Mouse (Mus musculus) CH12.LX (cell line): ENCODE results near the gene Rad23a. TPM values are rescaled to one million over a fixed set of nuclear protein-coding genes. Genes with fewer than 3 reads are reported as not detected.

Experiments used
- DNase-seq: peaks from one replicate; pipeline ENCODE4 v3.0.0-alpha.2; 2013; ENCODE audit errors: extremely low read depth
- H3K27ac ChIP-seq: 2 replicates; pipeline ENCODE4 v1.5.1; 2012; ENCODE audit warnings: low read depth, mild to moderate bottlenecking, control low read depth, moderate library complexity; ENCODE audit not compliant: insufficient read depth
- H3K27me3 ChIP-seq: replicated peaks from 2 replicates; pipeline ENCODE3; 2012; ENCODE audit warnings: inconsistent platforms
- H3K36me3 ChIP-seq, 2 experiments: replicated peaks in 1 of 2; 2 replicates each; pipeline versions ENCODE3 to v1.6.1; 2012; ENCODE audit warnings: inconsistent platforms in 1 of 2, low read length in 1 of 2, mild to moderate bottlenecking in 1 of 2, mixed read lengths in 1 of 2, moderate library complexity in 1 of 2; ENCODE audit not compliant: control insufficient read depth in 1 of 2, insufficient read depth in 1 of 2
- H3K4me1 ChIP-seq, 2 experiments: 2 replicates each; pipeline ENCODE4 v1.6.1; 2012; ENCODE audit warnings: inconsistent platforms in 1 of 2, moderate library complexity in 1 of 2; ENCODE audit not compliant: insufficient read depth in 2 of 2, control insufficient read depth in 1 of 2
- H3K4me2 ChIP-seq: 2 replicates; pipeline ENCODE4 v1.6.1; 2012; ENCODE audit warnings: low read depth, mild to moderate bottlenecking, control low read depth; ENCODE audit not compliant: poor library complexity, insufficient read depth, severe bottlenecking
- H3K4me3 ChIP-seq, 3 experiments: fragments of 150-350 bp in 1 of 3; sonication (generic) in 1 of 3; replicated peaks in 1 of 3; 2 replicates each; pipeline versions ENCODE3 to v1.5.1; 2011 to 2012; ENCODE audit warnings: low read depth in 2 of 3, low read length in 2 of 3, mild to moderate bottlenecking in 2 of 3, moderate library complexity in 2 of 3, control low read depth in 1 of 3, improper control_type of control experiment in 1 of 3, inconsistent platforms in 1 of 3, mixed read lengths in 1 of 3; ENCODE audit not compliant: poor library complexity in 1 of 3
- H3K79me2 ChIP-seq: replicated peaks from 2 replicates; pipeline ENCODE4 v1.6.1; 2012; ENCODE audit warnings: mild to moderate bottlenecking, moderate library complexity; ENCODE audit not compliant: control insufficient read depth, poor library complexity, insufficient read depth, severe bottlenecking; ENCODE audit errors: extremely low read depth
- H3K9ac ChIP-seq: 2 replicates; pipeline ENCODE4 v1.6.1; 2012; ENCODE audit warnings: low read depth, mild to moderate bottlenecking, control low read depth, moderate library complexity; ENCODE audit not compliant: insufficient read depth
- H3K9me3 ChIP-seq: replicated peaks from 2 replicates; pipeline ENCODE3; 2012; ENCODE audit warnings: low read length, inconsistent platforms, mixed read lengths
- CHD1 ChIP-seq: IDR thresholded peaks from 2 replicates; pipeline ENCODE4 v1.6.1; 2012; ENCODE audit warnings: low read depth, low read length, improper control_type of control experiment, inconsistent platforms
- CHD2 ChIP-seq: IDR thresholded peaks from 2 replicates; pipeline ENCODE4 v1.6.1; 2011; ENCODE audit warnings: low read length, improper control_type of control experiment
- CTCF ChIP-seq, 2 experiments: IDR thresholded peaks in 1 of 2; conservative IDR thresholded peaks in 1 of 2; 2 replicates each; pipeline ENCODE4 v1.5.1; 2011 to 2012; ENCODE audit warnings: low read depth in 2 of 2, low read length in 2 of 2, improper control_type of control experiment in 1 of 2, inconsistent platforms in 1 of 2, mild to moderate bottlenecking in 1 of 2, moderate library complexity in 1 of 2
- E2F4 ChIP-seq: IDR thresholded peaks from 2 replicates; pipeline ENCODE4 v1.6.1; 2011; ENCODE audit warnings: low read depth, low read length, improper control_type of control experiment; ENCODE audit not compliant: insufficient replicate concordance
- ELF1 ChIP-seq: IDR thresholded peaks from 2 replicates; pipeline ENCODE4 v1.6.1; 2014; ENCODE audit warnings: low read depth, mild to moderate bottlenecking, inconsistent platforms, low read length, improper control_type of control experiment
- EP300 ChIP-seq: IDR thresholded peaks from 2 replicates; pipeline ENCODE4 v1.6.1; 2011; ENCODE audit warnings: low read length, improper control_type of control experiment
- IRF4 ChIP-seq: IDR thresholded peaks from 2 replicates; pipeline ENCODE4 v1.6.1; 2014; ENCODE audit warnings: low read depth, mild to moderate bottlenecking, inconsistent platforms, low read length, improper control_type of control experiment
- JUN ChIP-seq: IDR thresholded peaks from 2 replicates; pipeline ENCODE4 v1.6.1; 2011; ENCODE audit warnings: low read depth, mild to moderate bottlenecking, low read length, improper control_type of control experiment, moderate library complexity; ENCODE audit not compliant: insufficient read depth
- MAFK ChIP-seq: IDR thresholded peaks from 2 replicates; pipeline ENCODE4 v1.6.1; 2011; ENCODE audit warnings: low read length, improper control_type of control experiment; ENCODE audit not compliant: insufficient replicate concordance
- MEF2A ChIP-seq: IDR thresholded peaks from 2 replicates; pipeline ENCODE4 v1.6.1; 2014; ENCODE audit warnings: low read depth, mild to moderate bottlenecking, inconsistent platforms, low read length, improper control_type of control experiment, borderline replicate concordance
- MYC ChIP-seq: IDR thresholded peaks from 2 replicates; pipeline ENCODE4 v1.6.1; 2011; ENCODE audit warnings: low read depth, mild to moderate bottlenecking, improper control_type of control experiment, low read length
- NRF1 ChIP-seq: IDR thresholded peaks from 2 replicates; pipeline ENCODE4 v1.6.1; 2014; ENCODE audit warnings: low read depth, mild to moderate bottlenecking, inconsistent platforms, low read length, improper control_type of control experiment, moderate library complexity
- POLR2A ChIP-seq: IDR thresholded peaks from 2 replicates; pipeline ENCODE4 v1.6.1; 2011; ENCODE audit warnings: low read depth, mild to moderate bottlenecking, improper control_type of control experiment, low read length
- RCOR1 ChIP-seq: conservative IDR thresholded peaks from 2 replicates; pipeline ENCODE4 v1.6.1; 2012; ENCODE audit warnings: low read depth, mild to moderate bottlenecking, inconsistent platforms, low read length, improper control_type of control experiment
- SIN3A ChIP-seq: IDR thresholded peaks from 2 replicates; pipeline ENCODE4 v1.6.1; 2012; ENCODE audit warnings: low read length, improper control_type of control experiment, inconsistent platforms
- SMC3 ChIP-seq: IDR thresholded peaks from 2 replicates; pipeline ENCODE4 v1.6.1; 2011; ENCODE audit warnings: low read depth, low read length, improper control_type of control experiment
- UBTF ChIP-seq: IDR thresholded peaks from 2 replicates; pipeline ENCODE4 v1.6.1; 2012; ENCODE audit warnings: low read depth, mild to moderate bottlenecking, inconsistent platforms, low read length, improper control_type of control experiment, moderate library complexity
- USF2 ChIP-seq: conservative IDR thresholded peaks from 2 replicates; pipeline ENCODE4 v1.6.1; 2011; ENCODE audit warnings: low read depth, low read length, improper control_type of control experiment
- ZKSCAN1 ChIP-seq: IDR thresholded peaks from 2 replicates; pipeline ENCODE4 v1.6.1; 2012; ENCODE audit warnings: low read depth, inconsistent platforms, low read length, improper control_type of control experiment, borderline replicate concordance
- ZNF384 ChIP-seq: IDR thresholded peaks from 2 replicates; pipeline ENCODE4 v1.6.1; 2012; ENCODE audit warnings: low read depth, low read length, improper control_type of control experiment, inconsistent platforms
- dilution Hi-C: fragments of 300-500 bp; cut with MboI; formaldehyde crosslinking; loops from 2 replicates; pipeline ENCODE4 v1.14.3; 2020; ENCODE audit warnings: low sequenced_read_pairs; ENCODE audit not compliant: extremely low pct_unique_long_range_greater_than_20kb, extremely low pct_ligation_motif_present
- in situ Hi-C: fragments of 300-500 bp; cut with MboI; formaldehyde crosslinking; loops from 3 replicates; pipeline ENCODE4 v1.14.3; 2019; ENCODE audit warnings: low sequenced_read_pairs, low pct_ligation_motif_present, low pct_unique_long_range_greater_than_20kb, mixed read lengths
- polyA plus RNA-seq: library from polyadenylated mRNA; unstranded; fragments of >175 nt; gene quantifications from 2 replicates; pipeline ENCODE4 v1.2.1, GENCODE M21; 2012; ENCODE audit warnings: low read depth; ENCODE audit not compliant: insufficient read length
- total RNA-seq, 2 experiments: library from RNA; depleted of rRNA; stranded (reverse); fragments of 300-350 nt in 1 of 2; fragments of >200 nt in 1 of 2; gene quantifications; 2 replicates each; pipeline ENCODE4 v1.2.3; 2012 to 2014

Rad23a gene
- total and polyA plus RNA-seq, 3 experiments, result 66.5 to 135 (median 115) TPM

DNA sequence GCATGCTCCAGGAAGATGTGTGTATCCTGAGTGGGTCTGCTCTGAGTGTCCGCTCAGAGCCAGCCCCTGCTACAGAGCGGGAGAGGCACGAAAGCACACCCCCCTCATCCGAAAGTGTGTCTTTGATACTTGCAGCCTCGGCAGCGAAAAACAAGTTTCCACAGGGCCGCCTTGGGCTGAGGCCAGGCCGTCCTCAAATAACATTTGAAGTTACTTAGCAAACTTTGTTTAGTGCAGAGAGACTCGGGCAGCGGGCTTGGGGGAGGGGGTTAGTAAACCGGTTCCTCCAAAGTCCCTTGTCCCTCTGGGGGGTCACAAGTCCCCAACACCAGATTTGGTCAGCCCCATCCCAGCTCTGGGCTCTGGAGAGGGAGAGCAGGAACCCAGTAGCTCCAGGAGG, 51.6 kb downstream of the Rad23a start:
- dilution Hi-C loops (no loop called here), in situ Hi-C loops (no loop called here)
- no peak overlapping the region for H3K9ac ChIP-seq
- H3K27ac ChIP-seq, result no peak overlapping the region
- no peaks in the 10 kb centered on the region for H3K4me1 ChIP-seq
- no peak for DNase-seq
- no peaks in the 10 kb centered on the region for H3K9me3 ChIP-seq
- peaks cover 94% of the 10 kb centered on the region for H3K27me3 ChIP-seq
- H3K4me2 ChIP-seq, result no peak overlapping the region
- H3K4me3 ChIP-seq, result no peak overlapping the region
- no peaks in the 10 kb centered on the region for H3K79me2 ChIP-seq
- TF ChIP-seq ZNF384, result no peak
- TF ChIP-seq MEF2A, result no peak
- no peak for TF ChIP-seq ZKSCAN1
- H3K36me3 ChIP-seq, result no peaks in the 10 kb centered on the region

- dilution Hi-C loops (no loop called here), in situ Hi-C loops (no loop called here)
- no peak overlapping the region for H3K9ac ChIP-seq
- H3K27me3 ChIP-seq, result peaks cover 94% of the 10 kb centered on the region
- no peak overlapping the region for H3K27ac ChIP-seq
- no peak overlapping the region for H3K4me3 ChIP-seq
- no peak for DNase-seq
- TF ChIP-seq NRF1, result no peak
- no peak for TF ChIP-seq SMC3
- no peak for TF ChIP-seq RCOR1
- TF ChIP-seq CHD2, result no peak
- TF ChIP-seq IRF4, result no peak
- TF ChIP-seq UBTF, result no peak
- TF ChIP-seq CHD1, result no peak
- TF ChIP-seq SIN3A, result no peak
- TF ChIP-seq CTCF (conservative IDR thresholded peaks at IDR 0.05 in 1 of 2, IDR thresholded peaks at IDR 0.05 in 1 of 2; ENCODE audit: low read depth in 2 of 2, low read length in 2 of 2), result no peak
- no peak for TF ChIP-seq ELF1
- no peak for TF ChIP-seq USF2
- no peak for TF ChIP-seq JUN
- TF ChIP-seq E2F4, result no peak
- no peak for TF ChIP-seq MAFK
- TF ChIP-seq POLR2A, result no peak
- TF ChIP-seq EP300, result no peak
- no peak for TF ChIP-seq MYC
- H3K36me3 ChIP-seq, result no peaks in the 10 kb centered on the region
- no peaks in the 10 kb centered on the region for H3K79me2 ChIP-seq
- no peaks in the 10 kb centered on the region for H3K4me1 ChIP-seq
- H3K9me3 ChIP-seq, result no peaks in the 10 kb centered on the region
- no peak overlapping the region for H3K4me2 ChIP-seq
These were observed 52.8 kb downstream of the Rad23a start for GRCm38 (mm10) chr8:84787523-84788302.
